ENCODE assay signal across 8 mouse cellular contexts in genomic region chr12:111574074-111574886, GRCm38 (mm10). TPM values are rescaled to one million over a fixed set of nuclear protein-coding genes. Genes with fewer than 3 reads are reported as not detected.
A peak's percentile ranks its signal among the peaks of the same experiment; 100 is the strongest.
DNase-seq lines count a peak whose midpoint lies in the region; ATAC-seq and TF ChIP-seq lines count a peak whose summit lies in the region.

TSS of gene Mark3 (plus strand) at chr12:111574523.

- H3K36me3 ChIP-seq in embryonic facial prominence, embryonic 13.5 days: no peaks in the 10 kb centered on the region
- no peaks in the 10 kb centered on the region for H3K36me3 ChIP-seq in kidney, adult 2 months (ENCODE audit: control insufficient read depth, insufficient read depth, low read length)
- H3K36me3 ChIP-seq in limb, embryonic 12.5 days: no peaks in the 10 kb centered on the region
- no peaks in the 10 kb centered on the region for H3K36me3 ChIP-seq in midbrain, embryonic 15.5 days (replicated peaks)
- H3K36me3 ChIP-seq in spleen, adult 2 months (ENCODE audit: control insufficient read depth, insufficient read depth, low read length): no peaks in the 10 kb centered on the region

- DNase-seq in 3134 (ENCODE audit: extremely low read depth, insufficient read length, low spot score): peak; percentile 98
- peak; percentile 99 for DNase-seq in adrenal gland, postnatal 36 days
- DNase-seq in heart, adult 18-20 months: peak; percentile 96 to 98
- peak; percentile 98 for DNase-seq in kidney, adult 2 months
- peak; percentile 89 to 95 for DNase-seq in spleen, adult 2 months (ENCODE audit: low read depth in 1 of 2, low spot score in 2 of 2)

- no peak for TF ChIP-seq POLR2A in kidney, adult 2 months (IDR thresholded peaks at IDR 0.05; ENCODE audit: low read depth, low read length)
- peak; percentile 74 for TF ChIP-seq POLR2A in spleen, adult 2 months (IDR thresholded peaks at IDR 0.05; ENCODE audit: low read depth, low read length)

- H3K9ac ChIP-seq in embryonic facial prominence, embryonic 13.5 days: peak within 1 kb of the TSS; percentile 99
- peak within 1 kb of the TSS; percentile 100 for H3K9ac ChIP-seq in limb, embryonic 12.5 days (replicated peaks)
- peak within 1 kb of the TSS; percentile 94 for H3K9ac ChIP-seq in midbrain, embryonic 15.5 days

- peaks cover 23% of the 10 kb centered on the region for H3K4me1 ChIP-seq in embryonic facial prominence, embryonic 13.5 days
- peaks cover 16% of the 10 kb centered on the region for H3K4me1 ChIP-seq in kidney, adult 2 months (ENCODE audit: control insufficient read depth, insufficient read depth, low read length)
- peaks cover 20% of the 10 kb centered on the region for H3K4me1 ChIP-seq in limb, embryonic 12.5 days (replicated peaks)
- peaks cover 33% of the 10 kb centered on the region for H3K4me1 ChIP-seq in midbrain, embryonic 15.5 days
- peaks cover 5% of the 10 kb centered on the region; the same call in 1 of the 2 replicates for H3K4me1 ChIP-seq in spleen, adult 2 months (ENCODE audit: control insufficient read depth, insufficient read depth, insufficient read length)

- H3K9me3 ChIP-seq in embryonic facial prominence, embryonic 13.5 days: no peaks in the 10 kb centered on the region
- no peaks in the 10 kb centered on the region for H3K9me3 ChIP-seq in limb, embryonic 12.5 days
- no peaks in the 10 kb centered on the region for H3K9me3 ChIP-seq in midbrain, embryonic 15.5 days

- WGBS in embryonic facial prominence, embryonic 13.5 days: under 1% methylated on average over 72 of the region's 75 CpGs
- under 1% methylated on average over 73 of the region's 75 CpGs for WGBS in kidney, adult 2 months
- under 1% methylated on average over 69 of the region's 75 CpGs for WGBS in limb, embryonic 12.5 days
- WGBS in midbrain, embryonic 15.5 days: under 1% methylated on average over 70 of the region's 75 CpGs
- WGBS in spleen, adult 2 months: under 1% methylated on average over 68 of the region's 75 CpGs

- TF ChIP-seq CTCF in kidney, adult 2 months (conservative IDR thresholded peaks at IDR 0.05; ENCODE audit: insufficient read depth, insufficient read length, low read depth, low read length): no peak
- no peak for TF ChIP-seq CTCF in spleen, adult 2 months (IDR thresholded peaks at IDR 0.05; ENCODE audit: extremely low read depth, insufficient read depth, insufficient read length, insufficient replicate concordance)

- H3K4me2 ChIP-seq in embryonic facial prominence, embryonic 13.5 days: peak within 1 kb of the TSS; percentile 86
- H3K4me2 ChIP-seq in limb, embryonic 12.5 days: peak within 1 kb of the TSS; percentile 91
- peak within 1 kb of the TSS; percentile 86 for H3K4me2 ChIP-seq in midbrain, embryonic 15.5 days

- ATAC-seq in embryonic facial prominence, embryonic 13.5 days (ENCODE audit: insufficient number of reproducible peaks, insufficient read depth, low FRiP score, low TSS enrichment, low read depth): peak; percentile 93
- ATAC-seq in limb, embryonic 12.5 days (ENCODE audit: insufficient number of reproducible peaks, insufficient read depth, low FRiP score, low TSS enrichment, low read depth): peak; percentile 98
- peak; percentile 98 for ATAC-seq in midbrain, embryonic 15.5 days (replicated peaks)

- no peaks in the 10 kb centered on the region for H3K27me3 ChIP-seq in embryonic facial prominence, embryonic 13.5 days
- H3K27me3 ChIP-seq in kidney, adult 2 months (replicated peaks; ENCODE audit: control insufficient read depth, insufficient read depth, low read length): no peaks in the 10 kb centered on the region
- H3K27me3 ChIP-seq in limb, embryonic 12.5 days: no peaks in the 10 kb centered on the region
- no peaks in the 10 kb centered on the region for H3K27me3 ChIP-seq in midbrain, embryonic 15.5 days (replicated peaks)
- no peaks in the 10 kb centered on the region for H3K27me3 ChIP-seq in spleen, adult 2 months (ENCODE audit: control insufficient read depth, insufficient read depth, low read length)

- H3K27ac ChIP-seq in embryonic facial prominence, embryonic 13.5 days: peak within 1 kb of the TSS; percentile 95
- peak within 1 kb of the TSS; percentile 90 for H3K27ac ChIP-seq in kidney, adult 2 months (ENCODE audit: insufficient read depth, low read depth, low read length)
- peak within 1 kb of the TSS; percentile 95 for H3K27ac ChIP-seq in limb, embryonic 12.5 days
- H3K27ac ChIP-seq in midbrain, embryonic 15.5 days: peak within 1 kb of the TSS; percentile 96
- peak within 1 kb of the TSS; percentile 88 for H3K27ac ChIP-seq in spleen, adult 2 months (ENCODE audit: insufficient read depth, low read length)

- H3K4me3 ChIP-seq in embryonic facial prominence, embryonic 13.5 days: peak within 1 kb of the TSS; percentile 100
- peak within 1 kb of the TSS; percentile 98 for H3K4me3 ChIP-seq in kidney, adult 2 months (ENCODE audit: insufficient read depth, low read depth, low read length)
- H3K4me3 ChIP-seq in limb, embryonic 12.5 days (replicated peaks): peak within 1 kb of the TSS; percentile 100
- peak within 1 kb of the TSS; percentile 89 for H3K4me3 ChIP-seq in midbrain, embryonic 15.5 days
- H3K4me3 ChIP-seq in spleen, adult 2 months (ENCODE audit: extremely low read depth, insufficient read depth, insufficient read length): peak within 1 kb of the TSS; percentile 92

RNA-seq across cellular contexts. Expression of gene Mark3, which starts in this region (rescaled TPM):
- 10 to 100 TPM; 93.4 to 99.0 TPM for total RNA-seq in adrenal gland, postnatal 36 days (2021)
- 49.4 and 52.0 TPM in 2 replicates for polyA plus RNA-seq in embryonic facial prominence, embryonic 13.5 days (2015; fragmentation: Nextera tagmentation; extraction: Ambion mirVana)
- 10 to 100 TPM; 45.5 to 47.4 TPM for total RNA-seq in heart, adult 18-20 months (2021)
- 33.7 and 37.4 TPM in 2 replicates for polyA plus RNA-seq in kidney, adult 2 months (2012; rRNA removed)
- 65.5 and 70.9 TPM in 2 replicates for polyA plus RNA-seq in limb, embryonic 12.5 days (2016; fragmentation: Nextera tagmentation; extraction: Ambion mirVana)
- 53.1 and 55.4 TPM in 2 replicates for polyA plus RNA-seq in midbrain, embryonic 15.5 days (2015; fragmentation: Nextera tagmentation; extraction: Ambion mirVana)
- polyA plus RNA-seq in spleen, adult 2 months (2012; rRNA removed): 19.8 and 21.4 TPM in 2 replicates

Comparison
In these comparisons a context has a peak if more than half of its experiments do, and no peak if none do; other contexts are left out.
1. Peak in every context shown above with its lines: DNase-seq, ATAC-seq, H3K4me3 ChIP-seq and H3K27ac ChIP-seq.